Mouse (Mus musculus): ENCODE results near the gene Cbr3.

DNA sequence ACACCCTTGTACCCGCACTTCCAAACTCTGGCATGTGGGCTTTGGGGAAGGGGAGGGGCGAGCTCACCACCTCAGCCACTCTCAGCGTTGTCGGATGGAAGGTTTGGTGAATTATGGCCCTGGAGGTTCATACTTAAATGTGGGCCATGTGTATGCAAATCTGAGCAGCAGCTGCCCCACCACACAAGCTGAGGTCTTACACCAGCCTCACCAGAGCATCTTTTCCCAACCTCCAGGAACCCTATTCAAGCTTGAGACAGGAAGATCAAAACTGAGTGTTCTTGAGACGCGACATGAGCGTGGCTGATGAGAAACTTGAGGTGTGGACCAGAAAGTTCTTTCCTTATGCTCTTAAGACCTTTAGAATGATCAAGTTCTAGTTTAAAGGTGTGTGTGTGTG lies 1.4 kb downstream of the Cbr3 start:
- TF ChIP-seq POLR2A (IDR thresholded peaks at IDR 0.05; ENCODE audit: borderline replicate concordance, extremely low read depth, low read depth, low read length): no peak
- no peak for TF ChIP-seq CTCF (IDR thresholded peaks at IDR 0.05; ENCODE audit: insufficient read depth, low read length)
